Mouse (Mus musculus) duodenum, adult 2 months (tissue): ENCODE measurements around the gene St8sia4. TPM values are rescaled to one million over a fixed set of nuclear protein-coding genes. Genes with fewer than 3 reads are reported as not detected.

Source experiments
- polyA plus RNA-seq: library from polyadenylated mRNA; depleted of rRNA; stranded (reverse); fragments of >200 nt; gene quantifications from 2 replicates; pipeline ENCODE4 v1.2.3, GENCODE M21; 2012; ENCODE audit warnings: low replicate concordance; rRNA removed

St8sia4 gene
- polyA plus RNA-seq, result 0.14 and 0.34 TPM in 2 replicates

DNA sequence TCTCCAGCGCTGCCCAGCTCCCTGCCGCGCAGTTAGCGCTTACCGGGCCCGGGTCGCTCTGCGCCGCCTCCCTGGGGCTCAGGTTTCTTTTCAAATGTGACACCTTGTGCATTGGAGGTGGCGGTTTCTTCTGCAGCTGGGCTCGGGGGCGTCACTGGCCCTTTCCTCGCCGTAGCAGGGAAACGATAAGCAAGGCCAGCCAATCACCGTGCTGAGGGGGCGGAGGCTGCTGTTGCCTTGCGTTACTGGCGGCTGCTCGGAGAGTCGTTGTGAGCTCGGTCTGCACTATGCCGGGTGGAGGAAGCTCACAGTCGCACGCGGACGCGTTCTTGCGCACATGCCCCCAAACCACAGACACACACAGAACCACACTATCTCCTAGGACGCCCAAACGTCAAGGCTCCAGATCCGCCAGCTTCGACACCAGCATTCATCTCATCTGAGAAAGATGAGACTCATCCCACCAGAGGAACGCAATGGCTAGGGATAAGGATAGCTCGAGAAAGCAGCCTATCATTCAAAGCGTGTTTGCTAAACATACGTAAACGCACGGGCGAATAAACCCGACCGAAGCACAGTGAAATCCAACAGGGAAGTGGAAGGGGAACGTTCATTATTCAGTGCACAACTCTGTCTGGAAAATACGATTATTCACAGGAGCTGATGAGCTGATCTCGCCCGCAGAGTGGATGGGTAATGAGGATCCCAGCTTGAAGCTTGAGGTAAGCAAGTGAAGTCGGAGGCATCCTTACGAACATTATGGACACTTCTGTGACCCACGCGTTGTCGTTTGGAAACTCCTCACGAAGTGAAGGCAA is at the start of gene St8sia4:
Gene St8sia4 (minus strand): TSS at position 137 of the 818 bp plus-strand sequence.

